Mouse (Mus musculus): ENCODE data around the gene Mtmr12.

DNA sequence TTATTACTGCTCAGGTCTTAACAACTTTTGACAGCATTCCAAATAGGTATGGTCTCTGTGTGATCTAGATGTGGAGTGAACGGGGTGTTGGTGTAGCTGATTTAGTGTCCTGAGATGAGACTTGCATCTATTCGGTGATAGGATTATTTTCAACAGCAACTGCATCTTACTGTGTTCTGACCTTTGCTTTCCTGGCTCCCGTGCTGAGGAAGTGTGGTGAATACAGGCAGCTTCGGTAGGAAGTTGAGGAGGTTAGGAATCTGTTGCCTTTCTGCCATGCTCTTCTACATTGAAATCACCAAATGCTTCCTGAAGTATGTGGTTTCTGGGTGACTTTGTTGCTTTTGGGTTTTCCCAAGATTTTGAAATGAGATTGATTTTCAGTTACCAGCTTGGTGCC, 22.5 kb downstream of the Mtmr12 start:
- TF ChIP-seq CTCF (IDR thresholded peaks at IDR 0.05; ENCODE audit: low read depth, low read length) (no peak), POLR2A (IDR thresholded peaks at IDR 0.05; ENCODE audit: extremely low read depth, insufficient read depth, low read length) (no peak)

Data from liver, adult 2 months (tissue).